Mouse (Mus musculus): ENCODE measurements at regions not wholly inside any gene's neighbourhood (a gene's known extent, or its start where the extent isn't known, plus 50 kb on each side); places are given as distances from the start of the nearest gene placed in this dataset.

GRCm38 (mm10) chr9:87961796-87962195 is 230.7 kb upstream of the Tbx18 start:
- Histone ChIP-seq H3K27me3 (ENCODE audit: insufficient read depth, low read length) (no peaks in the 10 kb centered on the region), H3K4me2 (no peak overlapping the region), H3K9ac (no peak overlapping the region), H3K9me3 (ENCODE audit: low read depth, low read length) (no peaks in the 10 kb centered on the region), H3K4me3 (ENCODE audit: low read depth, low read length) (no peak overlapping the region), H3K27ac (ENCODE audit: low read depth) (no peak overlapping the region), H3K36me3 (ENCODE audit: insufficient read depth) (no peaks in the 10 kb centered on the region), H3K4me1 (ENCODE audit: insufficient read depth) (no peaks in the 10 kb centered on the region)
- ATAC-seq (ENCODE audit: insufficient read depth) (no peak), DNase-seq (no peak)
- no peak for TF ChIP-seq CTCF (IDR thresholded peaks at IDR 0.05; ENCODE audit: low read depth)
- 91% methylated on average over 4 of the region's 4 CpGs for WGBS

GRCm38 (mm10) chr9:87964508-87964907 is 233.4 kb upstream of the Tbx18 start:
- H3K36me3 ChIP-seq (ENCODE audit: insufficient read depth), result no peaks in the 10 kb centered on the region
- H3K4me2 ChIP-seq, result no peak overlapping the region
- no peak for DNase-seq
- H3K27me3 ChIP-seq (ENCODE audit: insufficient read depth, low read length), result no peaks in the 10 kb centered on the region
- no peak overlapping the region for H3K9ac ChIP-seq
- no peaks in the 10 kb centered on the region for H3K4me1 ChIP-seq (ENCODE audit: insufficient read depth)
- TF ChIP-seq CTCF (IDR thresholded peaks at IDR 0.05; ENCODE audit: low read depth), result no peak
- WGBS, result 60% methylated on average over 2 of the region's 2 CpGs
- ATAC-seq (ENCODE audit: insufficient read depth), result no peak
- H3K9me3 ChIP-seq (ENCODE audit: low read depth, low read length), result no peaks in the 10 kb centered on the region
- H3K27ac ChIP-seq (ENCODE audit: low read depth), result peak overlapping the region; percentile 22; the same call in 1 of the 2 replicates
- no peak overlapping the region for H3K4me3 ChIP-seq (ENCODE audit: low read depth, low read length)

GRCm38 (mm10) chr9:87965103-87965780 is 234.2 kb upstream of the Tbx18 start:
- DNase-seq (peak; percentile 15), ATAC-seq (ENCODE audit: insufficient read depth) (peak; percentile 69; the same call in 1 of the 2 replicates)
- H3K9me3 ChIP-seq (ENCODE audit: low read depth, low read length), result no peaks in the 10 kb centered on the region
- no peak overlapping the region for H3K9ac ChIP-seq
- no peaks in the 10 kb centered on the region for H3K36me3 ChIP-seq (ENCODE audit: insufficient read depth)
- no peak overlapping the region for H3K4me3 ChIP-seq (ENCODE audit: low read depth, low read length)
- no peak overlapping the region for H3K4me2 ChIP-seq
- no peak for TF ChIP-seq CTCF (IDR thresholded peaks at IDR 0.05; ENCODE audit: low read depth)
- no peaks in the 10 kb centered on the region for H3K27me3 ChIP-seq (ENCODE audit: insufficient read depth, low read length)
- 0 out of 2 replicates have a peak overlapping the region, but pooled peaks have one; percentile 22 for H3K27ac ChIP-seq (ENCODE audit: low read depth)
- no peaks in the 10 kb centered on the region for H3K4me1 ChIP-seq (ENCODE audit: insufficient read depth)
- WGBS, result 41% methylated on average over 3 of the region's 3 CpGs

- H3K4me1 ChIP-seq (ENCODE audit: insufficient read depth), result no peaks in the 10 kb centered on the region
- no peak for TF ChIP-seq CTCF (IDR thresholded peaks at IDR 0.05; ENCODE audit: low read depth)
- no peak overlapping the region for H3K4me3 ChIP-seq (ENCODE audit: low read depth, low read length)
- H3K9ac ChIP-seq, result no peak overlapping the region
- no peaks in the 10 kb centered on the region for H3K36me3 ChIP-seq (ENCODE audit: insufficient read depth)
- no peak overlapping the region for H3K27ac ChIP-seq (ENCODE audit: low read depth)
- 47% methylated on average over 5 of the region's 5 CpGs for whole genome bisulfite sequencing
- ATAC-seq (ENCODE audit: insufficient read depth) (peak; percentile 58; the same call in 1 of the 2 replicates), DNase-seq (no peak)
- no peak overlapping the region for H3K4me2 ChIP-seq
- H3K9me3 ChIP-seq (ENCODE audit: low read depth, low read length), result no peaks in the 10 kb centered on the region; the same call in 1 of the 2 replicates
- H3K27me3 ChIP-seq (ENCODE audit: insufficient read depth, low read length), result no peaks in the 10 kb centered on the region
Observed at GRCm38 (mm10) chr9:87968190-87969082, 237.4 kb upstream of the Tbx18 start.

- Histone ChIP-seq H3K27me3 (ENCODE audit: insufficient read depth, low read length) (no peaks in the 10 kb centered on the region), H3K36me3 (ENCODE audit: insufficient read depth) (no peaks in the 10 kb centered on the region), H3K9ac (no peak overlapping the region), H3K9me3 (ENCODE audit: low read depth, low read length) (no peaks in the 10 kb centered on the region; the same call in 1 of the 2 replicates), H3K4me2 (no peak overlapping the region), H3K27ac (ENCODE audit: low read depth) (no peak overlapping the region), H3K4me3 (ENCODE audit: low read depth, low read length) (no peak overlapping the region), H3K4me1 (ENCODE audit: insufficient read depth) (no peaks in the 10 kb centered on the region)
- no peak for DNase-seq
- no peak for TF ChIP-seq CTCF (IDR thresholded peaks at IDR 0.05; ENCODE audit: low read depth)
- ATAC-seq (ENCODE audit: insufficient read depth), result no peak
Observed at GRCm38 (mm10) chr9:87970586-87970985, 239.5 kb upstream of the Tbx18 start.

- H3K4me2 ChIP-seq, result no peak overlapping the region
- ATAC-seq (ENCODE audit: insufficient read depth) (no peak), DNase-seq (no peak)
- no peaks in the 10 kb centered on the region for H3K4me1 ChIP-seq (ENCODE audit: insufficient read depth)
- WGBS, result 78% methylated on average over 3 of the region's 3 CpGs
- no peaks in the 10 kb centered on the region for H3K27me3 ChIP-seq (ENCODE audit: insufficient read depth, low read length)
- H3K36me3 ChIP-seq (ENCODE audit: insufficient read depth), result no peaks in the 10 kb centered on the region
- H3K9ac ChIP-seq, result no peak overlapping the region
- no peak overlapping the region for H3K4me3 ChIP-seq (ENCODE audit: low read depth, low read length)
- H3K27ac ChIP-seq (ENCODE audit: low read depth), result no peak overlapping the region
- TF ChIP-seq CTCF (IDR thresholded peaks at IDR 0.05; ENCODE audit: low read depth), result no peak
- H3K9me3 ChIP-seq (ENCODE audit: low read depth, low read length), result no peaks in the 10 kb centered on the region; the same call in 1 of the 2 replicates
Observed at GRCm38 (mm10) chr9:87971791-87972190, 240.7 kb upstream of the Tbx18 start.

- Histone ChIP-seq H3K27ac (ENCODE audit: low read depth) (no peak overlapping the region), H3K4me3 (ENCODE audit: low read depth, low read length) (no peak overlapping the region), H3K36me3 (ENCODE audit: insufficient read depth) (no peaks in the 10 kb centered on the region), H3K27me3 (ENCODE audit: insufficient read depth, low read length) (no peaks in the 10 kb centered on the region), H3K4me1 (ENCODE audit: insufficient read depth) (no peaks in the 10 kb centered on the region), H3K9me3 (ENCODE audit: low read depth, low read length) (no peaks in the 10 kb centered on the region; the same call in 1 of the 2 replicates), H3K4me2 (no peak overlapping the region), H3K9ac (no peak overlapping the region)
- WGBS, result 43% methylated on average over 6 of the region's 6 CpGs
- ATAC-seq (ENCODE audit: insufficient read depth) (no peak), DNase-seq (peak; percentile 69)
- TF ChIP-seq CTCF (IDR thresholded peaks at IDR 0.05; ENCODE audit: low read depth), result peak; percentile 46
Observed at GRCm38 (mm10) chr9:87973531-87973930, 242.5 kb upstream of the Tbx18 start.
